Mouse (Mus musculus) MEL (cell line): ENCODE results near the gene Sowaha. TPM values are rescaled to one million over a fixed set of nuclear protein-coding genes. Genes with fewer than 3 reads are reported as not detected.

Experiments
- DNase-seq: peaks from one replicate; pipeline ENCODE4 v3.0.0; 2011; ENCODE audit warnings: low read depth, low spot score
- H3K27ac ChIP-seq: 2 replicates; pipeline ENCODE4 v1.5.1; 2012; ENCODE audit warnings: low read depth, mild to moderate bottlenecking, control low read depth, low read length, moderate library complexity; ENCODE audit not compliant: control insufficient read depth
- H3K27me3 ChIP-seq, 2 experiments: fragments of 150-350 bp in 1 of 2; sonication (generic) in 1 of 2; 2 replicates each; pipeline ENCODE4 v1.6.1; 2012; ENCODE audit warnings: low read length in 2 of 2, mild to moderate bottlenecking in 2 of 2, improper control_type of control experiment in 1 of 2, moderate library complexity in 1 of 2; ENCODE audit not compliant: insufficient read depth in 2 of 2, control insufficient read depth in 1 of 2
- H3K36me3 ChIP-seq, 2 experiments: 2 replicates each; pipeline ENCODE4 v1.6.1; 2012 to 2014; ENCODE audit warnings: low read length in 2 of 2, improper control_type of control experiment in 1 of 2, inconsistent platforms in 1 of 2, mild to moderate bottlenecking in 1 of 2; ENCODE audit not compliant: insufficient read depth in 2 of 2, control insufficient read depth in 1 of 2
- H3K4me1 ChIP-seq, 2 experiments: fragments of 150-350 bp in 1 of 2; sonication (generic) in 1 of 2; 2 replicates each; pipeline ENCODE4 v1.6.1; 2012; ENCODE audit warnings: low read length in 2 of 2, improper control_type of control experiment in 1 of 2, mild to moderate bottlenecking in 1 of 2; ENCODE audit not compliant: insufficient read depth in 2 of 2, control insufficient read depth in 1 of 2
- H3K4me3 ChIP-seq, 2 experiments: fragments of 150-350 bp in 1 of 2; sonication (generic) in 1 of 2; 2 replicates each; pipeline ENCODE4 v1.5.1; 2012; ENCODE audit warnings: low read depth in 2 of 2, low read length in 2 of 2, mild to moderate bottlenecking in 2 of 2, moderate library complexity in 2 of 2, control low read depth in 1 of 2, improper control_type of control experiment in 1 of 2; ENCODE audit not compliant: control insufficient read depth in 1 of 2, insufficient read depth in 1 of 2
- H3K79me2 ChIP-seq: 2 replicates; pipeline ENCODE4 v1.6.1; 2012; ENCODE audit warnings: mild to moderate bottlenecking, low read length, moderate library complexity; ENCODE audit not compliant: control insufficient read depth, poor library complexity, insufficient read depth
- H3K9ac ChIP-seq: 2 replicates; pipeline ENCODE4 v1.6.1; 2012; ENCODE audit warnings: low read depth, mild to moderate bottlenecking, control low read depth, low read length, moderate library complexity; ENCODE audit not compliant: control insufficient read depth, poor library complexity, severe bottlenecking
- H3K9me3 ChIP-seq: fragments of 150-350 bp; sonication (generic); replicated peaks from 2 replicates; pipeline ENCODE4 v1.6.1; 2012; ENCODE audit warnings: mild to moderate bottlenecking, low read length, improper control_type of control experiment, moderate library complexity; ENCODE audit not compliant: insufficient read depth
- BHLHE40 ChIP-seq: IDR thresholded peaks from 2 replicates; pipeline ENCODE4 v1.6.1; 2012; ENCODE audit warnings: low read depth, mild to moderate bottlenecking, inconsistent platforms, low read length, improper control_type of control experiment, borderline replicate concordance
- CHD1 ChIP-seq: IDR thresholded peaks from 2 replicates; pipeline ENCODE4 v1.6.1; 2012; ENCODE audit warnings: low read depth, mild to moderate bottlenecking, inconsistent platforms, low read length, improper control_type of control experiment
- CHD2 ChIP-seq: IDR thresholded peaks from 2 replicates; pipeline ENCODE4 v1.6.1; 2011; ENCODE audit warnings: low read length, improper control_type of control experiment
- CTCF ChIP-seq, 3 experiments: IDR thresholded peaks in 2 of 3; conservative IDR thresholded peaks in 1 of 3; 2 replicates each; pipeline ENCODE4 v1.5.1; 2011 to 2012; ENCODE audit warnings: low read length in 3 of 3, low read depth in 2 of 3, mild to moderate bottlenecking in 2 of 3, improper control_type of control experiment in 1 of 3, inconsistent platforms in 1 of 3, mixed read lengths in 1 of 3, moderate library complexity in 1 of 3; ENCODE audit not compliant: control insufficient read depth in 1 of 3, insufficient read depth in 1 of 3, poor library complexity in 1 of 3, severe bottlenecking in 1 of 3
- E2F4 ChIP-seq: IDR thresholded peaks from 2 replicates; pipeline ENCODE4 v1.6.1; 2011; ENCODE audit warnings: low read depth, low read length, improper control_type of control experiment, borderline replicate concordance
- ELF1 ChIP-seq: IDR thresholded peaks from 2 replicates; pipeline ENCODE4 v1.6.1; 2014; ENCODE audit warnings: low read depth, mild to moderate bottlenecking, inconsistent platforms, low read length, improper control_type of control experiment, moderate library complexity
- EP300 ChIP-seq, 2 experiments: IDR thresholded peaks; 2 replicates each; pipeline ENCODE4 v1.6.1; 2011; ENCODE audit warnings: improper control_type of control experiment in 2 of 2, low read length in 2 of 2, low read depth in 1 of 2, mild to moderate bottlenecking in 1 of 2
- ETS1 ChIP-seq: IDR thresholded peaks from 2 replicates; pipeline ENCODE4 v1.6.1; 2012; ENCODE audit warnings: low read depth, mild to moderate bottlenecking, inconsistent platforms, low read length, improper control_type of control experiment, moderate library complexity
- GABPA ChIP-seq: IDR thresholded peaks from 2 replicates; pipeline ENCODE4 v1.6.1; 2012; ENCODE audit warnings: low read depth, mild to moderate bottlenecking, inconsistent platforms, low read length, improper control_type of control experiment, moderate library complexity
- GATA1 ChIP-seq: IDR thresholded peaks from 2 replicates; pipeline ENCODE4 v1.6.1; 2011; ENCODE audit warnings: low read depth, low read length, improper control_type of control experiment
- HCFC1 ChIP-seq: IDR thresholded peaks from 2 replicates; pipeline ENCODE4 v1.6.1; 2012; ENCODE audit warnings: low read depth, mild to moderate bottlenecking, inconsistent platforms, low read length, improper control_type of control experiment, moderate library complexity
- JUND ChIP-seq: IDR thresholded peaks from 2 replicates; pipeline ENCODE4 v1.6.1; 2011; ENCODE audit warnings: low read depth, mild to moderate bottlenecking, improper control_type of control experiment, low read length
- KAT2A ChIP-seq: conservative IDR thresholded peaks from 2 replicates; pipeline ENCODE4 v1.6.1; 2012; ENCODE audit warnings: low read depth, low read length, improper control_type of control experiment, inconsistent platforms
- MAFK ChIP-seq: IDR thresholded peaks from 2 replicates; pipeline ENCODE4 v1.6.1; 2011; ENCODE audit warnings: low read depth, mild to moderate bottlenecking, low read length, improper control_type of control experiment, borderline replicate concordance
- MAX ChIP-seq: IDR thresholded peaks from 2 replicates; pipeline ENCODE4 v1.6.1; 2011; ENCODE audit warnings: low read length, improper control_type of control experiment
- MAZ ChIP-seq: IDR thresholded peaks from 2 replicates; pipeline ENCODE4 v1.6.1; 2012; ENCODE audit warnings: low read depth, mild to moderate bottlenecking, inconsistent platforms, low read length, improper control_type of control experiment
- MEF2A ChIP-seq: IDR thresholded peaks from 2 replicates; pipeline ENCODE4 v1.6.1; 2014; ENCODE audit warnings: low read depth, mild to moderate bottlenecking, inconsistent platforms, low read length, improper control_type of control experiment; ENCODE audit not compliant: poor library complexity, insufficient replicate concordance, severe bottlenecking; ENCODE audit errors: extremely low read depth
- MXI1 ChIP-seq: IDR thresholded peaks from 2 replicates; pipeline ENCODE4 v1.6.1; 2011; ENCODE audit warnings: mild to moderate bottlenecking, low read depth, low read length, improper control_type of control experiment
- MYB ChIP-seq: IDR thresholded peaks from 2 replicates; pipeline ENCODE4 v1.6.1; 2011; ENCODE audit warnings: mild to moderate bottlenecking, low read depth, low read length, improper control_type of control experiment
- MYC ChIP-seq: IDR thresholded peaks from 2 replicates; pipeline ENCODE4 v1.6.1; 2011; ENCODE audit warnings: low read depth, mild to moderate bottlenecking, low read length, improper control_type of control experiment, moderate library complexity
- NELFE ChIP-seq: IDR thresholded peaks from 2 replicates; pipeline ENCODE4 v1.6.1; 2011; ENCODE audit warnings: low read depth, low read length, improper control_type of control experiment
- NRF1 ChIP-seq: IDR thresholded peaks from 2 replicates; pipeline ENCODE4 v1.6.1; 2014; ENCODE audit warnings: low read depth, mild to moderate bottlenecking, inconsistent platforms, low read length, improper control_type of control experiment, moderate library complexity; ENCODE audit not compliant: poor library complexity, insufficient read depth, severe bottlenecking
- POLR2A ChIP-seq, 2 experiments: IDR thresholded peaks; 2 replicates each; pipeline ENCODE4 v1.6.1; 2011 to 2012; ENCODE audit warnings: low read length in 2 of 2, mild to moderate bottlenecking in 2 of 2, control low read depth in 1 of 2, improper control_type of control experiment in 1 of 2, low read depth in 1 of 2, moderate library complexity in 1 of 2; ENCODE audit not compliant: control insufficient read depth in 1 of 2, insufficient read depth in 1 of 2, poor library complexity in 1 of 2
- POLR2AphosphoS2 ChIP-seq: IDR thresholded peaks from 2 replicates; pipeline ENCODE4 v1.6.1; 2011; ENCODE audit warnings: low read length, improper control_type of control experiment
- POLR2AphosphoS5 ChIP-seq: IDR thresholded peaks from 2 replicates; pipeline ENCODE4 v1.6.1; 2012; ENCODE audit warnings: low read depth, borderline replicate concordance, mild to moderate bottlenecking, inconsistent platforms, low read length, moderate library complexity, mixed read lengths
- RAD21 ChIP-seq: IDR thresholded peaks from 2 replicates; pipeline ENCODE4 v1.6.1; 2011; ENCODE audit warnings: mild to moderate bottlenecking, low read depth, low read length, improper control_type of control experiment
- RCOR1 ChIP-seq: IDR thresholded peaks from 2 replicates; pipeline ENCODE4 v1.6.1; 2012; ENCODE audit warnings: low read depth, mild to moderate bottlenecking, inconsistent platforms, low read length, improper control_type of control experiment
- SIN3A ChIP-seq: IDR thresholded peaks from 2 replicates; pipeline ENCODE4 v1.6.1; 2012; ENCODE audit warnings: low read length, improper control_type of control experiment, inconsistent platforms
- SMC3 ChIP-seq: IDR thresholded peaks from 2 replicates; pipeline ENCODE4 v1.6.1; 2011; ENCODE audit warnings: low read depth, low read length, improper control_type of control experiment
- TAL1 ChIP-seq: IDR thresholded peaks from 2 replicates; pipeline ENCODE4 v1.6.1; 2012; ENCODE audit warnings: mild to moderate bottlenecking, inconsistent platforms, low read length, moderate library complexity, mixed read lengths
- TBP ChIP-seq: IDR thresholded peaks from 2 replicates; pipeline ENCODE4 v1.8.0; 2011; ENCODE audit warnings: low read depth, low read length, improper control_type of control experiment
- TCF12 ChIP-seq: IDR thresholded peaks from 2 replicates; pipeline ENCODE4 v1.6.1; 2014; ENCODE audit warnings: low read depth, mild to moderate bottlenecking, inconsistent platforms, low read length, improper control_type of control experiment, moderate library complexity
- USF1 ChIP-seq: IDR thresholded peaks from 2 replicates; pipeline ENCODE4 v1.6.1; 2014; ENCODE audit warnings: low read depth, mild to moderate bottlenecking, inconsistent platforms, low read length, improper control_type of control experiment, moderate library complexity
- USF2 ChIP-seq, 2 experiments: IDR thresholded peaks; 2 replicates each; pipeline ENCODE4 v1.6.1; 2011 to 2012; ENCODE audit warnings: improper control_type of control experiment in 2 of 2, low read length in 2 of 2, borderline replicate concordance in 1 of 2, inconsistent platforms in 1 of 2, low read depth in 1 of 2, mild to moderate bottlenecking in 1 of 2; ENCODE audit not compliant: insufficient read depth in 1 of 2
- ZC3H11A ChIP-seq: IDR thresholded peaks from 2 replicates; pipeline ENCODE4 v1.6.1; 2012; ENCODE audit warnings: low read depth, mild to moderate bottlenecking, inconsistent platforms, low read length, improper control_type of control experiment
- ZKSCAN1 ChIP-seq: IDR thresholded peaks from 2 replicates; pipeline ENCODE4 v1.6.1; 2012; ENCODE audit warnings: low read depth, mild to moderate bottlenecking, inconsistent platforms, low read length, improper control_type of control experiment, moderate library complexity
- ZMIZ1 ChIP-seq: IDR thresholded peaks from 2 replicates; pipeline ENCODE4 v1.6.1; 2012; ENCODE audit warnings: low read depth, mild to moderate bottlenecking, inconsistent platforms, low read length, improper control_type of control experiment, moderate library complexity
- ZNF384 ChIP-seq: IDR thresholded peaks from 2 replicates; pipeline ENCODE4 v1.6.1; 2012; ENCODE audit warnings: low read depth, mild to moderate bottlenecking, inconsistent platforms, low read length, improper control_type of control experiment
- polyA plus RNA-seq, 2 experiments: library from polyadenylated mRNA; stranded (reverse) in 1 of 2; unstranded in 1 of 2; fragments of >175 nt in 1 of 2; fragments of >200 nt in 1 of 2; gene quantifications; 2 replicates each; pipeline versions ENCODE4 v1.2.1 to v1.2.4; 2012; ENCODE audit warnings: low replicate concordance in 2 of 2, low read depth in 1 of 2; ENCODE audit not compliant: insufficient read length in 2 of 2, insufficient read depth in 1 of 2, missing spikeins in 1 of 2
- total RNA-seq: library from RNA; depleted of rRNA; stranded (reverse); fragments of 300-350 nt; gene quantifications from 2 replicates; pipeline ENCODE4 v1.2.3, GENCODE M21; 2012

Gene Sowaha
- total and polyA plus RNA-seq, 3 experiments, result not detected

DNA sequence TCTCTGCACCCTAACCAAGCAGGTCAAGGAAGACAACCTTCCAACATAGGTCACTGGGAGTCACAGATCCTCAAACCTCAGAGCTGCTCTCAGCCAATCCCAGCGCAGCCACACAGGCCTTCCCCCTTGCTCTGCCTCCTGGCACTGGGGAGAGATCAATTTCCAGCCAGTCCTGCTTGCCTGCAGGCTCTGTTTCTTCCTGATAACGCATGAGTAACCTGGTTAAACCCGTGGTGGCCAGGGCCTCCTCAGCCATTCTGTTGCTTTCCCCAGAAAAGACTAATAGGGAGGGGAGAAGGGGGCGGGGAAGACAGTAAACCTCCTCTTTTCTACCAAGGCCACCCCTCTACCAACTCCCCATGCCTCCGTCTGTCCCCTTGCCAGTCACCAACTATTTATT lies 18.3 kb downstream of the Sowaha start:
- peaks cover 6 to 16% of the 10 kb centered on the region in 2 experiments; a peak in 3 of 4 replicates for H3K4me1 ChIP-seq
- peak; percentile 84 for DNase-seq
- no peak overlapping the region for H3K9ac ChIP-seq
- H3K79me2 ChIP-seq, result no peaks in the 10 kb centered on the region
- peaks cover under 1 to 6% of the 10 kb centered on the region in 2 experiments for H3K27me3 ChIP-seq
- H3K9me3 ChIP-seq, result no peaks in the 10 kb centered on the region
- no peak overlapping the region for H3K4me3 ChIP-seq
- H3K36me3 ChIP-seq, result peaks cover 0 to 8% of the 10 kb centered on the region in 2 experiments; a peak in 1 of 4 replicates
- H3K27ac ChIP-seq, result no peak overlapping the region
- TF ChIP-seq RCOR1 (peak; percentile 55), ETS1 (no peak), POLR2AphosphoS2 (no peak), MAFK (no peak), ZKSCAN1 (no peak), MYB (no peak), ZNF384 (no peak), ZC3H11A (no peak), NRF1 (peak; percentile 20; the same call in 1 of the 2 replicates), SIN3A (no peak; the same call in 1 of the 2 replicates), CHD2 (no peak), BHLHE40 (no peak), MEF2A (no peak), GABPA (no peak), USF2 (IDR thresholded peaks at IDR 0.05; ENCODE audit: borderline replicate concordance in 1 of 2, insufficient read depth in 1 of 2, low read depth in 1 of 2, low read length in 2 of 2) (no peak), MXI1 (no peak), E2F4 (no peak), MAZ (no peak), NELFE (no peak), CTCF (IDR thresholded peaks at IDR 0.05 in 2 of 3, conservative IDR thresholded peaks at IDR 0.05 in 1 of 3; ENCODE audit: control insufficient read depth in 1 of 3, insufficient read depth in 1 of 3, low read depth in 2 of 3, low read length in 3 of 3, poor library complexity in 1 of 3, severe bottlenecking in 1 of 3) (no peak), KAT2A (no peak), MAX (no peak), MYC (0 out of 2 replicates have a peak, but pooled peaks have one; percentile 39), GATA1 (peak; percentile 55; the same call in 1 of the 2 replicates), SMC3 (no peak), RAD21 (no peak), EP300 (IDR thresholded peaks at IDR 0.05; ENCODE audit: low read depth in 1 of 2, low read length in 2 of 2) (peak; percentile 57 to 68), TAL1 (peak; percentile 87), ELF1 (no peak), JUND (no peak), ZMIZ1 (no peak), USF1 (no peak), TBP (no peak), POLR2AphosphoS5 (no peak), HCFC1 (no peak), TCF12 (peak; percentile 53), POLR2A (IDR thresholded peaks at IDR 0.05; ENCODE audit: control insufficient read depth in 1 of 2, insufficient read depth in 1 of 2, low read depth in 1 of 2, low read length in 2 of 2, poor library complexity in 1 of 2) (no peak), CHD1 (no peak)
